Comparison of ENCODE assay signal across 23 mouse cellular contexts in the genomic region with DNA sequence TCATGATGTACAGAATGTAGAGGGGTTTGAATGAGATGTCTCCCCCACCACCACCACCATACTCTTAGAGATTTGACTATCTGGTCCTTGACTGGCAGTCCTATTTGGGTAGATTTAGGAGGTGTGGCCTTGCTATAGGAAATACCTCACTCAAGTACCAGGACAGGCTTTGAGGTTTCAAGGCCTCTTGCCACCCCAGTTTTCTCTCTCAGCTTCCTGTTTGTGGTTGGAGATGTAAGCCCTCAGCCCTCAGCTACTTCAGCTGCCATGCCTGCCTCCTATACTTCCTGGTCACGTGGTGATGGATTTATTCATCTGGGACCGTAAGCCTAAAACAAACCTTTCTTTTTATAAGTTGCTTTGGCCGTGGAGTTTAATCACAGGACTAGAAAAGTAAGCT. TPM values are rescaled to one million over a fixed set of nuclear protein-coding genes. Genes with fewer than 3 reads are reported as not detected.
A peak's percentile ranks its signal among the peaks of the same experiment; 100 is the strongest.
DNase-seq lines count a peak whose midpoint lies in the region; ATAC-seq and TF ChIP-seq lines count a peak whose summit lies in the region.
"Had no signal": no experiment of that assay in that cellular context is flagged by ENCODE, and none has a peak within 500 bp of the region (broad histone marks: within the 10 kb centered on the region; RNA-seq: fewer than 3 reads in every experiment).

No protein-coding gene starts in this region.

- H3K79me2 ChIP-seq in C2C12 (ENCODE audit: control insufficient read depth, insufficient read depth): no peaks in the 10 kb centered on the region

- TF ChIP-seq CTCF in C2C12 (IDR thresholded peaks at IDR 0.05; ENCODE audit: control insufficient read depth, insufficient read depth, insufficient read length): no peak

- H3K79me3 ChIP-seq in C2C12 (ENCODE audit: low read depth): no peaks in the 10 kb centered on the region

- ATAC-seq in CD4-positive, CD25-positive, alpha-beta regulatory T cell, adult 4 months: peak; percentile 37
- ATAC-seq in megakaryocyte, adult 5-6 weeks (ENCODE audit: poor library complexity, severe bottlenecking): peak; percentile 71
- ATAC-seq: forebrain, embryonic 13.5 days; intestine, embryonic 16.5 days; Patski had no signal

- no peak overlapping the region for H3K4me3 ChIP-seq in C2C12 (ENCODE audit: insufficient read depth, poor library complexity, severe bottlenecking)
- H3K4me3 ChIP-seq: embryonic facial prominence, embryonic 10.5 days; forebrain, embryonic 13.5 days; heart, adult 2 months; heart, embryonic 15.5 days; hindbrain, embryonic 13.5 days had no signal

- no peaks in the 10 kb centered on the region for H3K36me3 ChIP-seq in C2C12 (ENCODE audit: control insufficient read depth, insufficient read depth)
- H3K36me3 ChIP-seq: embryonic facial prominence, embryonic 10.5 days; G1E; heart, embryonic 15.5 days; hindbrain, embryonic 13.5 days had no signal

- peak; percentile 16 for DNase-seq in T-cell, adult 2 months (ENCODE audit: low spot score)
- DNase-seq in right cerebral cortex, postnatal 36 days (ENCODE audit: low spot score in 2 of 2): no peak
- no peak for DNase-seq in urinary bladder, postnatal 10 days (ENCODE audit: low spot score)
- DNase-seq in embryo, embryonic 11 days: no peak
- DNase-seq in cerebellum, adult 9-11 months: no peak
- DNase-seq: adrenal gland, adult 2 months; adrenal gland, postnatal 36 days; cerebellum, adult 2 months; cerebellum, postnatal 14 days; gastrocnemius, postnatal 36 days; heart, adult 2 months; heart, postnatal 14 days; kidney, adult 2 months had no signal

- no peak overlapping the region for H3ac ChIP-seq in C2C12 (ENCODE audit: control insufficient read depth, insufficient read length, low read depth)

- peaks cover 4% of the 10 kb centered on the region for H3K27me3 ChIP-seq in C2C12 (ENCODE audit: control insufficient read depth, insufficient read depth, insufficient read length)
- H3K27me3 ChIP-seq: forebrain, embryonic 13.5 days; heart, embryonic 15.5 days; hindbrain, embryonic 13.5 days; Patski had no signal

TF ChIP-seq in C2C12, 6 proteins besides CTCF, POLR2A, EP300 and RAD21:
- TF ChIP-seq MYOD1 (IDR thresholded peaks at IDR 0.05; ENCODE audit: control insufficient read depth, insufficient read length, low read depth) (no peak), USF1 (IDR thresholded peaks at IDR 0.05; ENCODE audit: low read depth) (peak; percentile 44), CEBPB (IDR thresholded peaks at IDR 0.05; ENCODE audit: low read depth) (no peak), FOSL1 (IDR thresholded peaks at IDR 0.05; ENCODE audit: insufficient read depth, low read length, poor library complexity, severe bottlenecking) (no peak)
TF ChIP-seq in C2C12: peak in this region for 1.

RNA-seq across cellular contexts. Expression of a gene that starts 17.7 kb away (rescaled TPM):
- 5.3 TPM for polyA plus RNA-seq in C2C12 (2012; fragmentation: generic; extraction: Trizol)
- 10 to 100 TPM; 68.1 to 74.0 TPM for polyA plus RNA-seq in CD4-positive, CD25-positive, alpha-beta regulatory T cell, adult 4 months (2017; shearing (Covaris generic))
- 21.1 and 21.2 TPM in 2 replicates for total RNA-seq in megakaryocyte, adult 5-6 weeks (2015)
- 28.9 and 54.2 TPM in 2 replicates for total RNA-seq in megakaryocyte, adult 5-6 weeks (2017)

RNA-seq across cellular contexts. Expression of a gene that starts 42.0 kb away (rescaled TPM):
- polyA plus RNA-seq in C2C12 (2012; fragmentation: generic; extraction: Trizol): 27.6 TPM
- polyA plus RNA-seq in CD4-positive, CD25-positive, alpha-beta regulatory T cell, adult 4 months (2017; shearing (Covaris generic)): under 1 TPM; 0.12 to 0.54 TPM
- 0.59 and 1.7 TPM in 2 replicates for total RNA-seq in megakaryocyte, adult 5-6 weeks (2015)
- total RNA-seq in megakaryocyte, adult 5-6 weeks (2017): 1.7 and 1.8 TPM in 2 replicates
- polyA plus RNA-seq: G1E had no signal

Comparison
In these comparisons a context has a peak if more than half of its experiments do, and no peak if none do; other contexts are left out.
1. RNA of a gene that starts 17.7 kb away (polyA plus RNA-seq): 68.1 to 74.0 TPM in CD4-positive, CD25-positive, alpha-beta regulatory T cell, adult 4 months; 5.3 TPM in C2C12 (single experiment); every median in the first group is over 10 times any median in the second.
2. RNA of a gene that starts 42.0 kb away (polyA plus RNA-seq): 27.6 TPM in C2C12 (single experiment); 0.12 to 0.54 TPM in CD4-positive, CD25-positive, alpha-beta regulatory T cell, adult 4 months; every median in the first group is over 10 times any median in the second.